Mouse (Mus musculus): Measurements from ENCODE around the gene Zbtb16. TPM values are rescaled to one million over a fixed set of nuclear protein-coding genes. Genes with fewer than 3 reads are reported as not detected.

Gene Zbtb16
- polyA plus RNA-seq, 1 experiment from 2014 or later = 2.3 TPM

DNA sequence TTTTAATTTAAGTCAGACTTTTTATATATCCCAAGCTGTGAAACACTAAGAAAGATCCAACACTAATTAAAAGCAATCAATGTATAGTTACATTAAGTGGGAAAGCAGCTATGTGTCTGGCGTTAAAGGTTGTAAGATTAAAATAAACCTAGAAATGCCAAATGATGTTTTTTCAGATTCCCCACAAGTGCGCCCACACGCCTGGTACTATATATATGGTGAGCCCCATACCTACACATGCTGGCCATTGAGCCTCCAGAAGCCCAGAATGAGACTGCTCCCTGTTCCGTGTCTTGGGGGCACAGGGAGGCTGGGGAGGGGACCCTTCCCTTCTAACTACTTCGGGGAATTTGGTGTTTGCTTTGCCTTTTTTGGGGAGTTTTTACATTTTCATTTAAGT, 34.7 kb downstream of the Zbtb16 start:
- H3K4me1 ChIP-seq (ENCODE audit: control insufficient read depth, insufficient read depth, low read length) = no peaks in the 10 kb centered on the region
- H3K27ac ChIP-seq (ENCODE audit: low read depth, low read length) = no peak overlapping the region
- H3K27me3 ChIP-seq (replicated peaks; ENCODE audit: control insufficient read depth, insufficient read depth, low read length) = no peaks in the 10 kb centered on the region
- no peak overlapping the region for H3K4me2 ChIP-seq (ENCODE audit: low read length)
- no peak for DNase-seq (ENCODE audit: low spot score)
- whole genome bisulfite sequencing = 81% methylated on average over 5 of the region's 5 CpGs
- ATAC-seq = no peak
- H3K9ac ChIP-seq (ENCODE audit: low read length) = no peak overlapping the region
- H3K9me3 ChIP-seq (replicated peaks; ENCODE audit: control insufficient read depth, low read length) = no peaks in the 10 kb centered on the region
- H3K4me3 ChIP-seq (ENCODE audit: low read depth, low read length) = no peak overlapping the region
- no peaks in the 10 kb centered on the region for H3K36me3 ChIP-seq (ENCODE audit: control insufficient read depth, insufficient read depth, low read length)

- Histone ChIP-seq H3K9ac (ENCODE audit: low read length) (no peak overlapping the region), H3K4me1 (ENCODE audit: control insufficient read depth, insufficient read depth, low read length) (0 out of 2 replicates have a peak, but pooled peaks cover 2% of the 10 kb centered on the region), H3K9me3 (replicated peaks; ENCODE audit: control insufficient read depth, low read length) (no peaks in the 10 kb centered on the region), H3K27ac (ENCODE audit: low read depth, low read length) (no peak overlapping the region), H3K36me3 (ENCODE audit: control insufficient read depth, insufficient read depth, low read length) (no peaks in the 10 kb centered on the region), H3K4me2 (ENCODE audit: low read length) (no peak overlapping the region), H3K27me3 (replicated peaks; ENCODE audit: control insufficient read depth, insufficient read depth, low read length) (no peaks in the 10 kb centered on the region), H3K4me3 (ENCODE audit: low read depth, low read length) (no peak overlapping the region)
- ATAC-seq = no peak
- no peak for DNase-seq (ENCODE audit: low spot score)
- WGBS = 85% methylated on average over 8 of the region's 8 CpGs
These were observed 35.4 kb downstream of the Zbtb16 start for GRCm38 (mm10) chr9:48800627-48801026.

DNA sequence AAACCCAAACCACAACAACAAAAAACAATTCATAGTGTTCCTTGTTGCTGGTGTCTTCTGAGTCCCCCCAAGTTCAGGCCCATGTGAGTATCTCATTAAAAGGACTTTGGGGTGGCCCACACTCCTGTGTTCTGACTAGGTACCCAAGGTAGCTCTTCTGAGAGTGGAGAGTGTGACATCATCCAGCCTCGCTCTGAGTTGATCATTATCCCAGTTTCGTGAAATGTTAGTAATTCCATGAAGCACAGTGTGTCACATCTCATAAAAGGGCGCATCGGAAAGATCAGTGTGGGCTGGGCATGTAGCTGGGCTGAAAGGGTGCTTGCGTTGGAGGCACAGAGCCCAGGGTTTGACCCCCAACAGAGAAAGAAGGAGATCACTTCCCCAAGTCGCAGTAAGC, 38.0 kb downstream of the Zbtb16 start:
- H3K4me1 ChIP-seq (ENCODE audit: control insufficient read depth, insufficient read depth, low read length) = 0 out of 2 replicates have a peak, but pooled peaks cover 3% of the 10 kb centered on the region
- H3K27me3 ChIP-seq (replicated peaks; ENCODE audit: control insufficient read depth, insufficient read depth, low read length) = no peaks in the 10 kb centered on the region
- no peaks in the 10 kb centered on the region for H3K36me3 ChIP-seq (ENCODE audit: control insufficient read depth, insufficient read depth, low read length)
- no peaks in the 10 kb centered on the region for H3K9me3 ChIP-seq (replicated peaks; ENCODE audit: control insufficient read depth, low read length)
- no peak overlapping the region for H3K4me2 ChIP-seq (ENCODE audit: low read length)
- ATAC-seq = no peak
- no peak overlapping the region for H3K9ac ChIP-seq (ENCODE audit: low read length)
- H3K4me3 ChIP-seq (ENCODE audit: low read depth, low read length) = no peak overlapping the region
- WGBS = 82% methylated on average over 6 of the region's 6 CpGs
- H3K27ac ChIP-seq (ENCODE audit: low read depth, low read length) = no peak overlapping the region
- no peak for DNase-seq (ENCODE audit: low spot score)

- H3K4me1 ChIP-seq (ENCODE audit: control insufficient read depth, insufficient read depth, low read length) = 0 out of 2 replicates have a peak, but pooled peaks cover 3% of the 10 kb centered on the region
- H3K9me3 ChIP-seq (replicated peaks; ENCODE audit: control insufficient read depth, low read length) = no peaks in the 10 kb centered on the region
- no peak overlapping the region for H3K4me2 ChIP-seq (ENCODE audit: low read length)
- no peaks in the 10 kb centered on the region for H3K27me3 ChIP-seq (replicated peaks; ENCODE audit: control insufficient read depth, insufficient read depth, low read length)
- no peak overlapping the region for H3K4me3 ChIP-seq (ENCODE audit: low read depth, low read length)
- ATAC-seq (no peak), DNase-seq (ENCODE audit: low spot score) (no peak)
- H3K36me3 ChIP-seq (ENCODE audit: control insufficient read depth, insufficient read depth, low read length) = no peaks in the 10 kb centered on the region
- H3K9ac ChIP-seq (ENCODE audit: low read length) = no peak overlapping the region
- H3K27ac ChIP-seq (ENCODE audit: low read depth, low read length) = no peak overlapping the region
- 57% methylated on average over 11 of the region's 11 CpGs for WGBS
These were observed 39.7 kb downstream of the Zbtb16 start for GRCm38 (mm10) chr9:48796267-48796822.

DNA sequence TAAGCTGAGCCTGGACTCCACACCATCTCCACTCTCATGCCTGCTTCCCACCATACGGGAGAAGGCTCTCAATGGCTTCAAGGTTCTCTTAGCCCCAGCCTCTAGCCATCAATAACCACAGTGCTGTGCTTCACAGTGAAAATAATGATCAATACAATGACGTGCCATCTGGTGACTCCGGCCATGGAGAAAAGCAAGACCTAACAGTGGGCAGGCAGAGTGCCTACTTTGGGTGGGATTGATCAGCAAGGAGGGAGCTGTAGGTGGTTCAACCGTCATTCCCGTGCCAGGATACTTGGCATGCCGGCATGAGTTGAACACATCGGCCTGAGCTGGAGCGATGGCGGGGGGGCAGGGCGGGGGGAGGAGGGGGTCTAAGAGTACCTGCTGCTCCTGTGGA, 40.3 kb downstream of the Zbtb16 start:
- no peaks in the 10 kb centered on the region for H3K9me3 ChIP-seq (replicated peaks; ENCODE audit: control insufficient read depth, low read length)
- H3K4me1 ChIP-seq (ENCODE audit: control insufficient read depth, insufficient read depth, low read length) = 0 out of 2 replicates have a peak, but pooled peaks cover 3% of the 10 kb centered on the region
- no peak for DNase-seq (ENCODE audit: low spot score)
- H3K27ac ChIP-seq (ENCODE audit: low read depth, low read length) = no peak overlapping the region
- H3K36me3 ChIP-seq (ENCODE audit: control insufficient read depth, insufficient read depth, low read length) = no peaks in the 10 kb centered on the region
- no peaks in the 10 kb centered on the region for H3K27me3 ChIP-seq (replicated peaks; ENCODE audit: control insufficient read depth, insufficient read depth, low read length)
- H3K4me3 ChIP-seq (ENCODE audit: low read depth, low read length) = no peak overlapping the region
- 32% methylated on average over 10 of the region's 10 CpGs for WGBS
- ATAC-seq = no peak
- no peak overlapping the region for H3K4me2 ChIP-seq (ENCODE audit: low read length)
- no peak overlapping the region for H3K9ac ChIP-seq (ENCODE audit: low read length)

DNA sequence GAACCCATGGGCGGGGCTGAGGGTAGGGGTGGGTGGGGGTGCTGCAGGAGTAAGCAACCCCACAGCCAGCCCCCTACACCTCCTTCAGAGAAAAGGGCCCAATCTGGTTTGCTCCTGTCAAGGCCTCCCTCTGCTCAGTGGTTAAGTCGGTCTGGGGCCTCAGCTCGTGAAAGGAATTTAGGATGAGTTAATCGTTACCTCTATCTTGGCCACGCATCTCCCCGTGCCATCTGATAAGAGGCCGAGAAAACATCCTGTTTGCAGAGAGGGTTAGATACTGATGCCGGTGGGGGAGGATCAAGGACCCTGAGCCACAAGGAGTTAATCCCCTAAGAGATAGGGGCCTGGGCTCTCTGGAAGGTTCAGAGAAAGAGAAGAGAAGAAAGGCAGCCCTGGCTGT, 40.9 kb downstream of the Zbtb16 start:
- Histone ChIP-seq H3K27me3 (replicated peaks; ENCODE audit: control insufficient read depth, insufficient read depth, low read length) (no peaks in the 10 kb centered on the region), H3K36me3 (ENCODE audit: control insufficient read depth, insufficient read depth, low read length) (no peaks in the 10 kb centered on the region), H3K9me3 (replicated peaks; ENCODE audit: control insufficient read depth, low read length) (no peaks in the 10 kb centered on the region), H3K4me1 (ENCODE audit: control insufficient read depth, insufficient read depth, low read length) (0 out of 2 replicates have a peak, but pooled peaks cover 3% of the 10 kb centered on the region), H3K9ac (ENCODE audit: low read length) (no peak overlapping the region), H3K27ac (ENCODE audit: low read depth, low read length) (no peak overlapping the region), H3K4me2 (ENCODE audit: low read length) (no peak overlapping the region), H3K4me3 (ENCODE audit: low read depth, low read length) (no peak overlapping the region)
- DNase-seq (ENCODE audit: low spot score) = no peak
- no peak for ATAC-seq
- WGBS = 14% methylated on average over 8 of the region's 8 CpGs

DNA sequence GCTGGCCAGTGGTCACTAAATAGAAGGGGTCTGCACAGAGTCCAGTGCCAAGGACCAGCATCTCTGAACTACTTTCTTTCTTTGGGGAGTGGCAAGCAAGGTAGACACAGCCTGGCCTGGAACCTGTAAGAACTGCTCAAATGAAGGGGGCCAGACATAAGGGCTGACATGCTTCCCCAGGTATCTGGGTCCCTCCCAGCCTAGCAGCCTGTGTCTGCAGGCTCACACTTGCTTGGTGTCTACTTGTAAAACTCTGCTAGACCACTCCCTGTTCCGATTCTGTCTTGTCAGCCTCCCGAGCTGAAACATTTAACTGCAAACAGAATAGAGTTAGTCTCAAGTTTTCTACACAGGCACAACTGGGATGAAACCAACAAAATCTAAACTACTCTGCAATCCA, 41.6 kb downstream of the Zbtb16 start:
- no peak for DNase-seq (ENCODE audit: low spot score)
- ATAC-seq = no peak
- Histone ChIP-seq H3K9ac (ENCODE audit: low read length) (no peak overlapping the region), H3K4me3 (ENCODE audit: low read depth, low read length) (no peak overlapping the region), H3K27me3 (replicated peaks; ENCODE audit: control insufficient read depth, insufficient read depth, low read length) (no peaks in the 10 kb centered on the region), H3K27ac (ENCODE audit: low read depth, low read length) (no peak overlapping the region), H3K36me3 (ENCODE audit: control insufficient read depth, insufficient read depth, low read length) (no peaks in the 10 kb centered on the region), H3K4me2 (ENCODE audit: low read length) (no peak overlapping the region), H3K4me1 (ENCODE audit: control insufficient read depth, insufficient read depth, low read length) (0 out of 2 replicates have a peak, but pooled peaks cover 3% of the 10 kb centered on the region), H3K9me3 (replicated peaks; ENCODE audit: control insufficient read depth, low read length) (no peaks in the 10 kb centered on the region)
- 79% methylated on average over 2 of the region's 2 CpGs for WGBS

- no peaks in the 10 kb centered on the region for H3K36me3 ChIP-seq (ENCODE audit: control insufficient read depth, insufficient read depth, low read length)
- H3K9me3 ChIP-seq (replicated peaks; ENCODE audit: control insufficient read depth, low read length) = no peaks in the 10 kb centered on the region
- H3K4me2 ChIP-seq (ENCODE audit: low read length) = no peak overlapping the region
- no peak overlapping the region for H3K9ac ChIP-seq (ENCODE audit: low read length)
- 0 out of 2 replicates have a peak, but pooled peaks cover 3% of the 10 kb centered on the region for H3K4me1 ChIP-seq (ENCODE audit: control insufficient read depth, insufficient read depth, low read length)
- DNase-seq (ENCODE audit: low spot score) (no peak), ATAC-seq (no peak)
- WGBS = 36% methylated on average over 4 of the region's 4 CpGs
- H3K27ac ChIP-seq (ENCODE audit: low read depth, low read length) = no peak overlapping the region
- no peaks in the 10 kb centered on the region for H3K27me3 ChIP-seq (replicated peaks; ENCODE audit: control insufficient read depth, insufficient read depth, low read length)
- no peak overlapping the region for H3K4me3 ChIP-seq (ENCODE audit: low read depth, low read length)
These were observed 42.3 kb downstream of the Zbtb16 start for GRCm38 (mm10) chr9:48793638-48794188.

DNA sequence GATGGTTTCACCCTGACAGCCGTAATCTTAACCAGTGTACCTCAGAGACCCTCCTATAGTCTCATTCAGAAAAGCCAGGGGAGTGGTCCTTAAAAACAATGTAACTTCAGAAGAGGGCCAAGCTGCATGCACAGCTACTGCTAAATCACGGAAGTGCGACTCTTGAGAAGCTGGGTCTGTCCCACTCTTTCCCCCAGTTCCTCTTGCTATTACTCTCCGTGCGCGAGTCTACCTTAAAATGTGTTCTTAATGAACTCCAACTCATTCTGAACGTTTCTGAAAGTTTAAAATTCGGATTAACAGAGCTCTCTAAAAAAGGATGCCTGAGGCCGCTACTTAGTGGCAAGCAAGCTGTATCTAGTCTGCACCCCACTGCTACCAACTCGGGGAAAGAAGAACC, 45.4 kb downstream of the Zbtb16 start:
- 73% methylated on average over 10 of the region's 10 CpGs for WGBS
- H3K4me2 ChIP-seq (ENCODE audit: low read length) = no peak overlapping the region
- H3K4me1 ChIP-seq (ENCODE audit: control insufficient read depth, insufficient read depth, low read length) = 0 out of 2 replicates have a peak, but pooled peaks cover 1% of the 10 kb centered on the region
- H3K9me3 ChIP-seq (replicated peaks; ENCODE audit: control insufficient read depth, low read length) = no peaks in the 10 kb centered on the region
- H3K9ac ChIP-seq (ENCODE audit: low read length) = no peak overlapping the region
- DNase-seq (ENCODE audit: low spot score) (no peak), ATAC-seq (no peak)
- H3K27ac ChIP-seq (ENCODE audit: low read depth, low read length) = no peak overlapping the region
- H3K36me3 ChIP-seq (ENCODE audit: control insufficient read depth, insufficient read depth, low read length) = no peaks in the 10 kb centered on the region
- H3K4me3 ChIP-seq (ENCODE audit: low read depth, low read length) = no peak overlapping the region
- no peaks in the 10 kb centered on the region for H3K27me3 ChIP-seq (replicated peaks; ENCODE audit: control insufficient read depth, insufficient read depth, low read length)

All from forebrain, embryonic 14.5 days (tissue).